Mouse (Mus musculus) hindbrain, embryonic 11.5 days (tissue): ENCODE measurements around the gene Sgip1. TPM values are rescaled to one million over a fixed set of nuclear protein-coding genes. Genes with fewer than 3 reads are reported as not detected.

Experiments
- ATAC-seq: fragments of 200-750 bp; cut with Nextera tagmentation; 2 replicates; pipeline ENCODE4 v1.8.0; 2017; ENCODE audit warnings: mild to moderate bottlenecking, moderate TSS enrichment, moderate library complexity; ENCODE audit not compliant: low FRiP score
- DNase-seq: peaks from one replicate; pipeline ENCODE4 v3.0.0-alpha.2; 2015; ENCODE audit warnings: low spot score
- H3K27ac ChIP-seq: fragments of 300-500 bp; sonication (generic); 2 replicates; pipeline ENCODE4 v1.5.1; 2014; ENCODE audit warnings: mild to moderate bottlenecking, low read depth, low read length
- H3K27me3 ChIP-seq: fragments of 300-500 bp; sonication (generic); 2 replicates; pipeline ENCODE4 v1.6.1; 2014; ENCODE audit warnings: mild to moderate bottlenecking, low read length, moderate library complexity, mixed read lengths; ENCODE audit not compliant: control insufficient read depth, insufficient read depth
- H3K36me3 ChIP-seq: fragments of 300-500 bp; sonication (generic); 2 replicates; pipeline ENCODE4 v1.6.1; 2014; ENCODE audit warnings: mild to moderate bottlenecking, low read length, moderate library complexity, mixed read lengths; ENCODE audit not compliant: control insufficient read depth, insufficient read depth
- H3K4me1 ChIP-seq: fragments of 300-500 bp; sonication (generic); replicated peaks from 2 replicates; pipeline ENCODE4 v1.6.1; 2014; ENCODE audit warnings: low read length, mixed read lengths; ENCODE audit not compliant: control insufficient read depth, insufficient read depth
- H3K4me2 ChIP-seq: fragments of 300-500 bp; sonication (generic); replicated peaks from 2 replicates; pipeline ENCODE4 v1.6.1; 2014; ENCODE audit warnings: mild to moderate bottlenecking, low read depth, low read length
- H3K4me3 ChIP-seq: fragments of 300-500 bp; sonication (generic); 2 replicates; pipeline ENCODE4 v1.5.1; 2014; ENCODE audit warnings: low read depth, low read length
- H3K9ac ChIP-seq: fragments of 300-500 bp; sonication (generic); 2 replicates; pipeline ENCODE4 v1.6.1; 2014; ENCODE audit warnings: low read depth, low read length
- H3K9me3 ChIP-seq: fragments of 300-500 bp; sonication (generic); 2 replicates; pipeline ENCODE4 v1.6.1; 2016; ENCODE audit warnings: low read length; ENCODE audit not compliant: control insufficient read depth
- WGBS: fragments of 180-500 bp; shearing (Covaris S2); extraction: QIAGEN DNeasy Blood & Tissue Kit; methylation state at CpG from one replicate; pipeline ENCODE4 v1.1.7; 2014; 5-methylcytosine and 5-hydroxymethylcytosine counted together
- polyA plus RNA-seq: library from polyadenylated mRNA; unstranded; fragments of >200 nt; fragmentation: Nextera tagmentation; extraction: Ambion mirVana; gene quantifications from 2 replicates; pipeline ENCODE4 v1.2.1, GENCODE M21; 2014

Sgip1 gene
- polyA plus RNA-seq, 1 experiment from 2014 or later = 22.9 TPM

GRCm38 (mm10) chr4:102840956-102841729 is 100.0 kb downstream of the Sgip1 start:
- no peaks in the 10 kb centered on the region for H3K9me3 ChIP-seq
- H3K4me2 ChIP-seq = no peak overlapping the region
- no peaks in the 10 kb centered on the region for H3K27me3 ChIP-seq
- H3K4me3 ChIP-seq = no peak overlapping the region
- no peak overlapping the region for H3K9ac ChIP-seq
- no peaks in the 10 kb centered on the region for H3K36me3 ChIP-seq
- ATAC-seq (no peak), DNase-seq (no peak)
- no peak overlapping the region for H3K27ac ChIP-seq
- WGBS = 85% methylated on average over 11 of the region's 11 CpGs
- H3K4me1 ChIP-seq = no peaks in the 10 kb centered on the region

- H3K27ac ChIP-seq = no peak overlapping the region
- no peaks in the 10 kb centered on the region for H3K27me3 ChIP-seq
- H3K4me1 ChIP-seq = no peaks in the 10 kb centered on the region
- H3K36me3 ChIP-seq = no peaks in the 10 kb centered on the region
- WGBS = 93% methylated on average over 6 of the region's 6 CpGs
- H3K4me3 ChIP-seq = no peak overlapping the region
- no peak overlapping the region for H3K4me2 ChIP-seq
- no peaks in the 10 kb centered on the region for H3K9me3 ChIP-seq
- ATAC-seq = no peak
- DNase-seq = no peak
- H3K9ac ChIP-seq = no peak overlapping the region
These were observed 109.4 kb downstream of the Sgip1 start for GRCm38 (mm10) chr4:102850498-102850897.

- 71% methylated on average over 1 of the region's 1 CpGs for WGBS
- Histone ChIP-seq H3K9ac (no peak overlapping the region), H3K4me2 (no peak overlapping the region), H3K27me3 (no peaks in the 10 kb centered on the region), H3K27ac (no peak overlapping the region), H3K4me1 (no peaks in the 10 kb centered on the region), H3K9me3 (no peaks in the 10 kb centered on the region), H3K36me3 (no peaks in the 10 kb centered on the region), H3K4me3 (no peak overlapping the region)
- ATAC-seq = no peak
- DNase-seq = no peak
These were observed 110.1 kb downstream of the Sgip1 start for GRCm38 (mm10) chr4:102851161-102851560.

DNA sequence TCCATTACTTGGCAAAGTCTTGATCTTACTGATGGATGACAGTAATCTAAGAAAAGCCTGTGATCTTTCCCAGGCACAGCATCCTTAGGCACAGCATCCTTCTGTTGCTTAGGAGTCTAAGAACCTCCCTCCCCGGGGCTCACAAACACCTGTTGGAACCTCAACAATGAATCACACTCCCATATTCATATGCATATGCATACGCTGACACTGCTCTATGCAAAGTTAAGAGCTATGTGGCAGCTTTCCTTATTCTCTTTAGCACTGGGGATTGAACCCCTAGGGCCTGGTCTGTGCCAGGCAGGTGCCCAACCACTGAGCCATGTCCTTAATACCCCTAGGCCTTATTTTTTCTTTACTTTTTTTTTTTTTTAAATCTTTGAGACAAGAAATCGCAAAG is 111.2 kb downstream of the Sgip1 start:
- 83% methylated on average over 3 of the region's 3 CpGs for WGBS

GRCm38 (mm10) chr4:102852808-102853207 is 111.7 kb downstream of the Sgip1 start:
- H3K27me3 ChIP-seq = no peaks in the 10 kb centered on the region
- WGBS = 76% methylated on average over 5 of the region's 5 CpGs
- H3K9ac ChIP-seq = no peak overlapping the region
- H3K4me3 ChIP-seq = no peak overlapping the region
- ATAC-seq (no peak), DNase-seq (no peak)
- H3K27ac ChIP-seq = no peak overlapping the region
- no peaks in the 10 kb centered on the region for H3K4me1 ChIP-seq
- no peaks in the 10 kb centered on the region for H3K9me3 ChIP-seq
- no peaks in the 10 kb centered on the region for H3K36me3 ChIP-seq
- H3K4me2 ChIP-seq = no peak overlapping the region

More for the DNA sequence above, 111.2 kb downstream of the Sgip1 start:
- Histone ChIP-seq H3K4me2 (no peak overlapping the region), H3K9me3 (no peaks in the 10 kb centered on the region), H3K4me1 (no peaks in the 10 kb centered on the region), H3K4me3 (no peak overlapping the region), H3K27me3 (no peaks in the 10 kb centered on the region), H3K9ac (no peak overlapping the region), H3K27ac (no peak overlapping the region), H3K36me3 (no peaks in the 10 kb centered on the region)
- ATAC-seq = no peak
- no peak for DNase-seq

DNA sequence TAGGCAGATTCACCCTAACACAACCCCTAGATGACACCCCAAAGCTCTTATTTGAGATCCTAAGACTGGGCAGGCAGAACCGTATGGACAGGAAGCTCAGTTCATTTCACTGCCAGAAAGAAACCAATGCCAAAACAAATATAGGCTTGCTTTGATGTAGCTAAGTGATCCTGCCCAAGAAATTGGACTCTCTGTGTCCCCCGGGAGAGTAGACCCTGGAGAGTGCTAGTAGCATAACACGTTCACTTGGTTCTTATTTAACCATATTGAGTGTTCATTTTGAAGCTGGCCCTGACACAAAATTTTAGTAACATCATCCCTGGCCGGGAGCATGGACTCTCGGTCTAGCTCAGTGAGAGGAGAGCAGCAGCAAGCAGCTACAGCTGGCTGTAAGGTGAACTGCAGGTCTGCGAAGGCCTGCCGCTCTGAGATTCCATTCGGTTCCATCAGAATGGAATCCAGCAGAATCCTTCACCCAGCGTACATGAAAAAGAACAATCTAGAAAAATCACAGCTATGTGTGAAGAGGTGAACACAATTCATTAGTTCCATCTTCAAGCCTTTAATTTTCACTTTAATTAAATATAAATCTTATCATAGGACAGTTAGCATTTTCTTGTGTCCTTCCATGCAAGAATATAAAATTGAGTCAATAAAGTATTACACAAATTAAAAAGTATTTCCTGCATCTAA is 112.4 kb downstream of the Sgip1 start:
- H3K4me3 ChIP-seq = no peak overlapping the region
- no peak overlapping the region for H3K4me2 ChIP-seq
- H3K9ac ChIP-seq = no peak overlapping the region
- no peak for ATAC-seq
- no peaks in the 10 kb centered on the region for H3K4me1 ChIP-seq
- 72% methylated on average over 9 of the region's 9 CpGs for WGBS
- no peaks in the 10 kb centered on the region for H3K36me3 ChIP-seq
- H3K27ac ChIP-seq = no peak overlapping the region
- DNase-seq = no peak
- no peaks in the 10 kb centered on the region for H3K9me3 ChIP-seq
- no peaks in the 10 kb centered on the region for H3K27me3 ChIP-seq

- Histone ChIP-seq H3K9ac (no peak overlapping the region), H3K36me3 (no peaks in the 10 kb centered on the region), H3K4me2 (no peak overlapping the region), H3K27me3 (no peaks in the 10 kb centered on the region), H3K9me3 (no peaks in the 10 kb centered on the region), H3K4me3 (no peak overlapping the region), H3K27ac (no peak overlapping the region), H3K4me1 (no peaks in the 10 kb centered on the region)
- 65% methylated on average over 10 of the region's 10 CpGs for WGBS
- DNase-seq (peak; percentile 34), ATAC-seq (peak; percentile 47; the same call in 1 of the 2 replicates)
These were observed 114.1 kb downstream of the Sgip1 start for GRCm38 (mm10) chr4:102854928-102855892.

GRCm38 (mm10) chr4:102856086-102856485 is 115.0 kb downstream of the Sgip1 start:
- H3K27ac ChIP-seq = no peak overlapping the region
- 43% methylated on average over 7 of the region's 7 CpGs for WGBS
- no peak overlapping the region for H3K4me2 ChIP-seq
- H3K9me3 ChIP-seq = no peaks in the 10 kb centered on the region
- ATAC-seq (no peak), DNase-seq (no peak)
- no peak overlapping the region for H3K4me3 ChIP-seq
- H3K27me3 ChIP-seq = no peaks in the 10 kb centered on the region
- no peaks in the 10 kb centered on the region for H3K4me1 ChIP-seq
- no peaks in the 10 kb centered on the region for H3K36me3 ChIP-seq
- no peak overlapping the region for H3K9ac ChIP-seq
